Mouse (Mus musculus): ENCODE data around the gene Ngfr. TPM values are rescaled to one million over a fixed set of nuclear protein-coding genes. Genes with fewer than 3 reads are reported as not detected.

Gene Ngfr
- polyA plus RNA-seq, 1 experiment from 2014 or later = 10.5 TPM

GRCm38 (mm10) chr11:95570827-95571619, 16.5 kb downstream of the Ngfr start:
- Histone ChIP-seq H3K9me3 (ENCODE audit: control insufficient read depth, low read length) (no peaks in the 10 kb centered on the region), H3K27me3 (ENCODE audit: control insufficient read depth, insufficient read depth, low read length) (no peaks in the 10 kb centered on the region), H3K27ac (ENCODE audit: low read depth, low read length) (no peak overlapping the region), H3K9ac (ENCODE audit: low read length) (no peak overlapping the region), H3K36me3 (ENCODE audit: control insufficient read depth, insufficient read depth, low read length) (no peaks in the 10 kb centered on the region), H3K4me3 (ENCODE audit: low read depth, low read length) (no peak overlapping the region), H3K4me2 (ENCODE audit: low read depth, low read length, severe bottlenecking) (no peak overlapping the region), H3K4me1 (replicated peaks; ENCODE audit: control insufficient read depth, insufficient read depth, low read length) (peaks cover 4% of the 10 kb centered on the region; the same call in 1 of the 2 replicates)
- DNase-seq (ENCODE audit: low spot score) = peak; percentile 75
- WGBS = 61% methylated on average over 25 of the region's 25 CpGs
- ATAC-seq (replicated peaks; ENCODE audit: low FRiP score) = peak; percentile 33; the same call in 1 of the 2 replicates

DNA sequence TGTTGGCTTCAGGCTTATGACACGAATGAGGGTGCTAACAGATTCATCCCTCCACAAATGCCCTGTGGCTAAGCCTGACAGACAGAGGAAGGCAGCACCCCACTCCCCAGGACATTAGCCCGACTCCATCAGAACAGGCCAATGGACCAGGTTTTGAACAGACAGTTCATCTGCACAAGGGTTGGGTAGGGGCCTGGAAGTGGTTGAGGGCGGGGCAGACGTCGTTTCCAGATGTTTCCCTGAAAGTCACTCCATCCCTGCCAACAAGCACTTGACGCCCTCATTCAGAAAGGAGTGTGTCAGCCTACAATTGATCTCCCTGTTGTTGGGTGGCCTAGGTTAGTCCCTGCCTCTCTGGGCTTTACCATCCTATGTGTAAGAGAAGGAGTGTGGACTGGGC, 17.6 kb downstream of the Ngfr start:
- H3K27me3 ChIP-seq (ENCODE audit: control insufficient read depth, insufficient read depth, low read length) = no peaks in the 10 kb centered on the region
- no peak for DNase-seq (ENCODE audit: low spot score)
- ATAC-seq (replicated peaks; ENCODE audit: low FRiP score) = no peak
- no peaks in the 10 kb centered on the region for H3K9me3 ChIP-seq (ENCODE audit: control insufficient read depth, low read length)
- 89% methylated on average over 6 of the region's 6 CpGs for WGBS
- H3K4me3 ChIP-seq (ENCODE audit: low read depth, low read length) = no peak overlapping the region
- no peak overlapping the region for H3K4me2 ChIP-seq (ENCODE audit: low read depth, low read length, severe bottlenecking)
- H3K9ac ChIP-seq (ENCODE audit: low read length) = no peak overlapping the region
- no peak overlapping the region for H3K27ac ChIP-seq (ENCODE audit: low read depth, low read length)
- H3K4me1 ChIP-seq (replicated peaks; ENCODE audit: control insufficient read depth, insufficient read depth, low read length) = peaks cover 4% of the 10 kb centered on the region; the same call in 1 of the 2 replicates
- no peaks in the 10 kb centered on the region for H3K36me3 ChIP-seq (ENCODE audit: control insufficient read depth, insufficient read depth, low read length)

DNA sequence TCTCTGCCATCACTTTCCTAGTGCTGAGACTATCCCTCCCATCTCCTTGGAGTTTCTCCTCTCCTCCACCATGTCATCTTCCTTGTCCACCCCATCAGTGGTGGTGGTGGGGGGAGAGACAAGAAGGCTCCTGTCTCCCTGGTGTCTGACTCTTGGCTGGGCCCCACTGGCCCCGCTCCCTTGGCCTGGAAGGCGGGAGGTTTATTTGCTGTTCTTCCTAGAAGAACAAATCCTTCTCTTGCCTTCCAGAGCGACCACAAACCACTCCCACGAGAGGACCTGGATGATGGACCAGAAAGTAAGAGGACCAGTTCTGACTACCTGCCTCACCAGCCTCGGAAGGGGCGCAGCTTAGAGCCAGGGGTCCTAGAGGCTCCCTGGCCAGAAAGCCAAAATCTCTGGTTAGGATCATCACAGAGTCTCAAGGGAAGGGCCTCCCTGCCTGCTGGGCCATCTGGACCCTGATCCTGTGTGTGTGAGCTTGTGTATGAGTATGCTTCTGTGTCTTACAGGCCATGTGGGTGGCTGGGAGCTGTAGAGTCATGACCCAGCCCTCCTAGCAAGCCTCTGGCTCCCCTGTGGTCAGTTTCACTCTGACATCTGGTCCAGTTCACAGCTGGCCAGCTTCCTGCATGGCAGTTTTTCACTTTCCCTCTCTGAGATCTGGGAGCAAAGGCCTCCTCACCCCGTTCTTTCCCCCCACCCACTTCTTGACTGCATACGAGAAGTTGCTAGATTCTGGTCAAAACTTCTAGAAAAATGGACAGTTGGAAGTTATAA, 19.4 kb downstream of the Ngfr start:
- Histone ChIP-seq H3K4me1 (replicated peaks; ENCODE audit: control insufficient read depth, insufficient read depth, low read length) (peaks cover 4% of the 10 kb centered on the region; the same call in 1 of the 2 replicates), H3K9me3 (ENCODE audit: control insufficient read depth, low read length) (no peaks in the 10 kb centered on the region), H3K27me3 (ENCODE audit: control insufficient read depth, insufficient read depth, low read length) (no peaks in the 10 kb centered on the region), H3K4me3 (ENCODE audit: low read depth, low read length) (no peak overlapping the region), H3K36me3 (ENCODE audit: control insufficient read depth, insufficient read depth, low read length) (no peaks in the 10 kb centered on the region), H3K27ac (ENCODE audit: low read depth, low read length) (no peak overlapping the region), H3K4me2 (ENCODE audit: low read depth, low read length, severe bottlenecking) (no peak overlapping the region), H3K9ac (ENCODE audit: low read length) (no peak overlapping the region)
- WGBS = 76% methylated on average over 8 of the region's 8 CpGs
- ATAC-seq (replicated peaks; ENCODE audit: low FRiP score) (no peak), DNase-seq (ENCODE audit: low spot score) (no peak)

- Histone ChIP-seq H3K9me3 (ENCODE audit: control insufficient read depth, low read length) (no peaks in the 10 kb centered on the region), H3K27me3 (ENCODE audit: control insufficient read depth, insufficient read depth, low read length) (no peaks in the 10 kb centered on the region), H3K27ac (ENCODE audit: low read depth, low read length) (no peak overlapping the region), H3K4me3 (ENCODE audit: low read depth, low read length) (no peak overlapping the region), H3K9ac (ENCODE audit: low read length) (no peak overlapping the region), H3K4me1 (replicated peaks; ENCODE audit: control insufficient read depth, insufficient read depth, low read length) (peaks cover 4% of the 10 kb centered on the region; the same call in 1 of the 2 replicates), H3K36me3 (ENCODE audit: control insufficient read depth, insufficient read depth, low read length) (no peaks in the 10 kb centered on the region), H3K4me2 (ENCODE audit: low read depth, low read length, severe bottlenecking) (no peak overlapping the region)
- ATAC-seq (replicated peaks; ENCODE audit: low FRiP score) (no peak), DNase-seq (ENCODE audit: low spot score) (no peak)
- 71% methylated on average over 6 of the region's 6 CpGs for WGBS
Observed at GRCm38 (mm10) chr11:95567366-95567765, 20.2 kb downstream of the Ngfr start.

DNA sequence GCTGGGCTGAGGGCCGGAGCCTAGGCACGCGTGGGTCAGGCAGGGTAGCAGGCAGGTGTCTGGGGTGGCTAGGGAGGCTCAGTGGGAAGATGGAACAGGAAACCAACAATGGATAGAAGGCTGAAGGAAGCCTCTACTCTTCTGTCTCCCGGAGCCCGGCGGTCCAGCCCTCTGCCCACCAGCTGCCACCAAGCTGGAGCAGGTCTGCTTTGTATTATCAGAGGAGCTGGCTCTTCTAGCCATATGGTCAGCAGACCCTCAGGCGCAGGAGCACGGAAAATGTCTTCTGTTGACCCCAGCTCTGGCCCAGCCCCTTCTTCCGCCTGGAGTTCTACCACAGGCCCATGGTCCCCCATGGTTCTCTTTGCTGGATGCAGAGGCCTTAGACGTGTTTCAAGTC, 22.2 kb downstream of the Ngfr start:
- 90% methylated on average over 10 of the region's 10 CpGs for WGBS
- no peaks in the 10 kb centered on the region for H3K9me3 ChIP-seq (ENCODE audit: control insufficient read depth, low read length)
- no peaks in the 10 kb centered on the region for H3K27me3 ChIP-seq (ENCODE audit: control insufficient read depth, insufficient read depth, low read length)
- ATAC-seq (replicated peaks; ENCODE audit: low FRiP score) (no peak), DNase-seq (ENCODE audit: low spot score) (no peak)
- H3K4me3 ChIP-seq (ENCODE audit: low read depth, low read length) = no peak overlapping the region
- no peak overlapping the region for H3K9ac ChIP-seq (ENCODE audit: low read length)
- H3K4me2 ChIP-seq (ENCODE audit: low read depth, low read length, severe bottlenecking) = no peak overlapping the region
- H3K27ac ChIP-seq (ENCODE audit: low read depth, low read length) = no peak overlapping the region
- H3K36me3 ChIP-seq (ENCODE audit: control insufficient read depth, insufficient read depth, low read length) = no peaks in the 10 kb centered on the region
- no peaks in the 10 kb centered on the region for H3K4me1 ChIP-seq (replicated peaks; ENCODE audit: control insufficient read depth, insufficient read depth, low read length)

GRCm38 (mm10) chr11:95563849-95564248, 23.7 kb downstream of the Ngfr start:
- Histone ChIP-seq H3K27me3 (ENCODE audit: control insufficient read depth, insufficient read depth, low read length) (no peaks in the 10 kb centered on the region), H3K4me3 (ENCODE audit: low read depth, low read length) (no peak overlapping the region), H3K4me1 (replicated peaks; ENCODE audit: control insufficient read depth, insufficient read depth, low read length) (no peaks in the 10 kb centered on the region), H3K9ac (ENCODE audit: low read length) (no peak overlapping the region), H3K27ac (ENCODE audit: low read depth, low read length) (no peak overlapping the region), H3K9me3 (ENCODE audit: control insufficient read depth, low read length) (no peaks in the 10 kb centered on the region), H3K36me3 (ENCODE audit: control insufficient read depth, insufficient read depth, low read length) (no peaks in the 10 kb centered on the region), H3K4me2 (ENCODE audit: low read depth, low read length, severe bottlenecking) (no peak overlapping the region)
- DNase-seq (ENCODE audit: low spot score) (no peak), ATAC-seq (replicated peaks; ENCODE audit: low FRiP score) (no peak)
- 95% methylated on average over 5 of the region's 5 CpGs for WGBS

DNA sequence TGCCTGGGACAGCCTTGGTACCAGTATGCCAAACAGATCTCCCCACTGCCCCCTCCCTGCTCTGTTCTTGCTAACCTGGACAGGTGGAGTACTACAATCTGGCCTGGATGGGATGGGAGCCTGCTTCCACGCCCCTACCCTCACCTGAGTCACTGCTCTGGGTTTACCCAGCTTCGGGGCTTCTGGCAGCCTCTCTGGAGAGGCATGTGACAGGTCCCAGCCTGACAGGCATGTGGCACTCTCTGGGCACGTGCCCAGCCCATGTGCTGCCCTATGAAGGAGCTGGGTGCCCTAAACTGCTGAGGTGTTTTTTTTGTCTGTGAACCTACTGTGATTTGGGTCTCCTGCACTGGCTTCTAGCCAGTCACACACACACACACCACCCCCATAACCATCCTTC, 26.8 kb downstream of the Ngfr start:
- WGBS = 67% methylated on average over 3 of the region's 3 CpGs
- Histone ChIP-seq H3K27ac (ENCODE audit: low read depth, low read length) (no peak overlapping the region), H3K4me2 (ENCODE audit: low read depth, low read length, severe bottlenecking) (no peak overlapping the region), H3K9me3 (ENCODE audit: control insufficient read depth, low read length) (no peaks in the 10 kb centered on the region), H3K4me1 (replicated peaks; ENCODE audit: control insufficient read depth, insufficient read depth, low read length) (no peaks in the 10 kb centered on the region), H3K27me3 (ENCODE audit: control insufficient read depth, insufficient read depth, low read length) (no peaks in the 10 kb centered on the region), H3K4me3 (ENCODE audit: low read depth, low read length) (no peak overlapping the region), H3K9ac (ENCODE audit: low read length) (no peak overlapping the region), H3K36me3 (ENCODE audit: control insufficient read depth, insufficient read depth, low read length) (no peaks in the 10 kb centered on the region)
- no peak for ATAC-seq (replicated peaks; ENCODE audit: low FRiP score)
- no peak for DNase-seq (ENCODE audit: low spot score)

DNA sequence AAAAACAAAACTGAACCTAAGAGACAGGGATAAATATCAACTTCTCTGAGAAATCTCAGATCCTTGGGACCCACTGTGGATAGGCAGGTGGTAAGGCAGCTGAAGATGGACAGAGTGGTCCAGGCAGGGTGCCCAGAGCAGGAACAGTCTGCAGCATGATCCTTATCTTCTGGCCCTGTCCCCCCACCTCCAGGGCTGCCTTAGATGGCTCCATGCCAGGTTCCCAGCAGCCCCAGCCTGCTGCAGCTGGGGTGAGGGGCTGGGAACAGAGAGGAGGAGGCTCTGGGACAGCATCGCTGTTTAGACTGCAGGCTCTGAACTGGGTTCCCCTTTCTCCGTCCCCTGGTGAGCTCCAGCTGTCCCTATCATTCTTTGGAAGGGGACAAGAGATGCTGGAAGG, 27.8 kb downstream of the Ngfr start:
- Histone ChIP-seq H3K9me3 (ENCODE audit: control insufficient read depth, low read length) (no peaks in the 10 kb centered on the region), H3K9ac (ENCODE audit: low read length) (no peak overlapping the region; the same call in 1 of the 2 replicates), H3K36me3 (ENCODE audit: control insufficient read depth, insufficient read depth, low read length) (no peaks in the 10 kb centered on the region), H3K27me3 (ENCODE audit: control insufficient read depth, insufficient read depth, low read length) (no peaks in the 10 kb centered on the region), H3K4me2 (ENCODE audit: low read depth, low read length, severe bottlenecking) (no peak overlapping the region), H3K4me3 (ENCODE audit: low read depth, low read length) (no peak overlapping the region), H3K27ac (ENCODE audit: low read depth, low read length) (no peak overlapping the region), H3K4me1 (replicated peaks; ENCODE audit: control insufficient read depth, insufficient read depth, low read length) (no peaks in the 10 kb centered on the region)
- WGBS = 84% methylated on average over 2 of the region's 2 CpGs
- DNase-seq (ENCODE audit: low spot score) (no peak), ATAC-seq (replicated peaks; ENCODE audit: low FRiP score) (no peak)

All from forebrain, embryonic 11.5 days (tissue).